ENCODE assay signal across 8 mouse cellular contexts in genomic region chr7:27592934-27593645, GRCm38 (mm10). TPM values are rescaled to one million over a fixed set of nuclear protein-coding genes. Genes with fewer than 3 reads are reported as not detected.
DNase-seq lines count a peak whose midpoint lies in the region; ATAC-seq and TF ChIP-seq lines count a peak whose summit lies in the region.

No protein-coding gene starts in this region.

- no peak for TF ChIP-seq CTCF in testis, adult 2 months (IDR thresholded peaks at IDR 0.05; ENCODE audit: control insufficient read depth, insufficient read depth, insufficient replicate concordance, low read depth, low read length)
- TF ChIP-seq CTCF in kidney, adult 2 months (conservative IDR thresholded peaks at IDR 0.05; ENCODE audit: insufficient read depth, insufficient read length, low read depth, low read length) = no peak

- 73% methylated on average over 12 of the region's 12 CpGs for WGBS in forebrain, embryonic 15.5 days
- 25% methylated on average over 12 of the region's 12 CpGs for WGBS in kidney, adult 2 months
- 44% methylated on average over 12 of the region's 12 CpGs for WGBS in lung, embryonic 16.5 days

- peak overlapping the region; percentile 74 for H3K4me2 ChIP-seq in forebrain, embryonic 15.5 days (replicated peaks)
- H3K4me2 ChIP-seq in lung, embryonic 16.5 days (ENCODE audit: low read depth, low read length) = peak overlapping the region; percentile 71

- no peaks in the 10 kb centered on the region for H3K27me3 ChIP-seq in testis, adult 2 months (ENCODE audit: control insufficient read depth, insufficient read depth, low read length)
- H3K27me3 ChIP-seq in forebrain, embryonic 15.5 days = no peaks in the 10 kb centered on the region
- no peaks in the 10 kb centered on the region for H3K27me3 ChIP-seq in kidney, adult 2 months (replicated peaks; ENCODE audit: control insufficient read depth, insufficient read depth, low read length)
- H3K27me3 ChIP-seq in lung, embryonic 16.5 days (ENCODE audit: control insufficient read depth, insufficient read depth, low read depth, low read length) = no peaks in the 10 kb centered on the region

- no peaks in the 10 kb centered on the region for H3K36me3 ChIP-seq in testis, adult 2 months (ENCODE audit: control insufficient read depth, insufficient read depth, low read length)
- no peaks in the 10 kb centered on the region for H3K36me3 ChIP-seq in forebrain, embryonic 15.5 days
- H3K36me3 ChIP-seq in kidney, adult 2 months (ENCODE audit: control insufficient read depth, insufficient read depth, low read length) = no peaks in the 10 kb centered on the region
- no peaks in the 10 kb centered on the region for H3K36me3 ChIP-seq in lung, embryonic 16.5 days (ENCODE audit: control insufficient read depth, insufficient read depth, low read length)

- no peak for ATAC-seq in forebrain, embryonic 15.5 days (replicated peaks)
- ATAC-seq in lung, embryonic 16.5 days (ENCODE audit: low read depth) = no peak

- no peaks in the 10 kb centered on the region for H3K9me3 ChIP-seq in forebrain, embryonic 15.5 days
- no peaks in the 10 kb centered on the region for H3K9me3 ChIP-seq in lung, embryonic 16.5 days (ENCODE audit: control insufficient read depth, low read length)

- DNase-seq in testis, postnatal 10 days (ENCODE audit: low spot score) = no peak
- DNase-seq in kidney, adult 2 months = peak; percentile 88
- no peak for DNase-seq in frontal cortex, adult 2 months (ENCODE audit: extremely low spot score in 1 of 2, low spot score in 1 of 2)
- no peak for DNase-seq in spleen, adult 12 weeks (ENCODE audit: low spot score)
- DNase-seq in urinary bladder, adult 18-20 months (ENCODE audit: low spot score in 2 of 2) = no peak

- H3K4me3 ChIP-seq in testis, adult 2 months (ENCODE audit: control insufficient read depth, low read depth, low read length) = peak overlapping the region; percentile 93
- H3K4me3 ChIP-seq in forebrain, embryonic 15.5 days = peak overlapping the region; percentile 72
- peak overlapping the region; percentile 91 for H3K4me3 ChIP-seq in kidney, adult 2 months (ENCODE audit: insufficient read depth, low read depth, low read length)
- H3K4me3 ChIP-seq in lung, embryonic 16.5 days (ENCODE audit: low read length) = peak overlapping the region; percentile 69

- peak overlapping the region; percentile 91 for H3K9ac ChIP-seq in forebrain, embryonic 15.5 days (replicated peaks)
- H3K9ac ChIP-seq in lung, embryonic 16.5 days (ENCODE audit: low read length) = peak overlapping the region; percentile 91

- H3K4me1 ChIP-seq in testis, adult 2 months (ENCODE audit: control insufficient read depth, insufficient read depth, low read length) = peaks cover 16% of the 10 kb centered on the region
- H3K4me1 ChIP-seq in forebrain, embryonic 15.5 days = peaks cover 20% of the 10 kb centered on the region
- peaks cover 14% of the 10 kb centered on the region for H3K4me1 ChIP-seq in kidney, adult 2 months (ENCODE audit: control insufficient read depth, insufficient read depth, low read length)
- H3K4me1 ChIP-seq in lung, embryonic 16.5 days (replicated peaks; ENCODE audit: control insufficient read depth, insufficient read depth, low read length) = peaks cover 25% of the 10 kb centered on the region

- peak overlapping the region; percentile 45; the same call in 1 of the 2 replicates for H3K27ac ChIP-seq in testis, adult 2 months (ENCODE audit: control insufficient read depth, insufficient read depth, low read depth, low read length)
- peak overlapping the region; percentile 99 for H3K27ac ChIP-seq in forebrain, embryonic 15.5 days (replicated peaks)
- peak overlapping the region; percentile 95 for H3K27ac ChIP-seq in kidney, adult 2 months (ENCODE audit: insufficient read depth, low read depth, low read length)
- H3K27ac ChIP-seq in lung, embryonic 16.5 days (ENCODE audit: low read length) = peak overlapping the region; percentile 98

- TF ChIP-seq POLR2A in testis, adult 2 months (IDR thresholded peaks at IDR 0.05; ENCODE audit: control insufficient read depth, low read depth, low read length) = no peak
- TF ChIP-seq POLR2A in kidney, adult 2 months (IDR thresholded peaks at IDR 0.05; ENCODE audit: low read depth, low read length) = no peak

RNA-seq across cellular contexts. Expression of gene Akt2, which starts 1.7 kb away (rescaled TPM):
- 54.9 and 58.7 TPM in 2 replicates for polyA plus RNA-seq in testis, adult 2 months (2012; rRNA removed)
- 94.2 and 97.1 TPM in 2 replicates for polyA plus RNA-seq in forebrain, embryonic 15.5 days (2015; fragmentation: Nextera tagmentation; extraction: Ambion mirVana)
- polyA plus RNA-seq in kidney, adult 2 months (2012; rRNA removed) = 83.9 and 89.2 TPM in 2 replicates
- 89.4 and 93.0 TPM in 2 replicates for polyA plus RNA-seq in lung, embryonic 16.5 days (2015; fragmentation: Nextera tagmentation; extraction: Ambion mirVana)
- polyA plus RNA-seq in frontal cortex, adult 2 months (2012; rRNA removed) = 114 and 122 TPM in 2 replicates

RNA-seq across cellular contexts. Expression of gene 2310022A10Rik, which starts 40.1 kb away (rescaled TPM):
- polyA plus RNA-seq in testis, adult 2 months (2012; rRNA removed) = 27.6 and 28.1 TPM in 2 replicates
- 36.9 and 38.9 TPM in 2 replicates for polyA plus RNA-seq in forebrain, embryonic 15.5 days (2015; fragmentation: Nextera tagmentation; extraction: Ambion mirVana)
- polyA plus RNA-seq in kidney, adult 2 months (2012; rRNA removed) = 16.9 and 19.3 TPM in 2 replicates
- polyA plus RNA-seq in lung, embryonic 16.5 days (2015; fragmentation: Nextera tagmentation; extraction: Ambion mirVana) = 22.8 and 24.9 TPM in 2 replicates
- 32.0 and 32.3 TPM in 2 replicates for polyA plus RNA-seq in frontal cortex, adult 2 months (2012; rRNA removed)

RNA-seq across cellular contexts. Expression of gene Pld3, which starts 40.1 kb away (rescaled TPM):
- 121 and 130 TPM in 2 replicates for polyA plus RNA-seq in testis, adult 2 months (2012; rRNA removed)
- polyA plus RNA-seq in forebrain, embryonic 15.5 days (2015; fragmentation: Nextera tagmentation; extraction: Ambion mirVana) = 95.7 and 106 TPM in 2 replicates
- 142 and 163 TPM in 2 replicates for polyA plus RNA-seq in kidney, adult 2 months (2012; rRNA removed)
- 85.6 and 95.6 TPM in 2 replicates for polyA plus RNA-seq in lung, embryonic 16.5 days (2015; fragmentation: Nextera tagmentation; extraction: Ambion mirVana)
- 933 and 972 TPM in 2 replicates for polyA plus RNA-seq in frontal cortex, adult 2 months (2012; rRNA removed)

Comparison
In these comparisons a context has a peak if more than half of its experiments do, and no peak if none do; other contexts are left out.
1. H3K27ac ChIP-seq: peak in every context shown above with its lines; median percentile 99 in forebrain, embryonic 15.5 days; 98 in lung, embryonic 16.5 days; 95 in kidney, adult 2 months; 45 in testis, adult 2 months.